Mouse (Mus musculus) ovary, postnatal 36 days (tissue): ENCODE measurements around the gene Rbpms2.

Experiments
- DNase-seq: peaks from one replicate; pipeline ENCODE4 v3.0.0; 2022; ENCODE audit warnings: low spot score, mixed read lengths

Rbpms2 gene

DNA sequence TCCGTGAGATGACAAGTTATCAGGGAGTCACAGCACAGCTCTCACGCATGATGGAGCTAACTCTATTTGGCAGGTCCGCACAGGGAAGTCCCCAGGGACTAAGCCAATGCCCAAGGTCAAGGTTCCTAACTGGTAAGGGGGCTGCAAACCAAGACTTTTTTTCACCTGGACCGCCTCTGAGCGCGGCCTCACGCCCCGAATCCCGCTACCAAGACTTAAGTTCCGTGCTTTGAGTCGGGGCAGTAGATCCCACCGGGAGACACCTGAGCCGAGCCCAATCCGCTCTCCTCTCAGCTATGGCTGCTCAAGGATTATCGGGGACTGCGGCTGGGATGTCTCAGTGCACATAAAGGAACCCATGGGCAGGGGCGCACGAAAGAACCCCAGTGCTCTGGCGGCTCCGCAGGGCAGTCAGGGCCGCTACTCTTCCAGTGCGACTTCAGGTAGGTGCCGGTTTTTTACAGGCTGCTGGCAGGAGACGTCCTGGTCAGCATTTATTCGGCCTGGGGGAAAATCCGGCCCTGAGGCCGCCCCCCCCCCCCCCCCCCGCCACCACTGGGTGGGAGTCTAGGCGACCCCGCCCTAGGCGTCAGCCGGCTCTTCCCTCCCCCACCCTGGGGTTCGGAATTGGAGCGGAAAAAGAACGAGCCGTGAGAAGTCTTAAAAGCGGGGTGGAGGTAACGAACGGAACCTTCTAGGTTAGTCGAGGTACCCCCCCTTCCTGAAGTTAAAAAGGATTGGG, at the start of gene Rbpms2:
TSS of gene Rbpms2 (plus strand) at position 624 of the 742 bp plus-strand sequence.
- DNase-seq: peak; percentile 38

- DNase-seq: peak; percentile 92
Observed at GRCm38 (mm10) chr9:65579781-65580371, 49.6 kb upstream of the Rbpms2 start, which contains the start of gene Plekho2. Plekho2 (minus strand) TSS chr9:65580040.

GRCm38 (mm10) chr9:65580401-65581256, 48.8 kb upstream of the Rbpms2 start:
- peak; percentile 80 for DNase-seq

DNA sequence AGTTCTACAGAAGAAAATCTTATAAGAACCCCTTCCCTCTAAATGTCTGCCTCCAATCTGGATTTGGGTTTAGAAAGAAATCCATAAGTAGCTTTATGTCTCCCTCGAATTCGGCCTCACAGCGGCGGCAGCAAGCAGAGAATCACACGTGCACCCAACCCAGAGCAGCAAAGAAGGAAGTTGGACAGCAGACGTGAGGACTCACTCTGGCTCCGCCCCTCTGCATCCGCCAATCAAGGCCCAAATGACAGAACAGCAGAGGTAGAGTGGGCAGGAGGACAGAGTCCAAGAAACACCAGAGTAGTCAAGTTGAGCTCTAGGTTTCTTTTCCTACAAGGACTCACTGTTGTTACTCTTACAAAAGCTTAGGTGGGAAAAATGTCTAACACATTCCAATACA, 46.4 kb upstream of the Rbpms2 start:
- DNase-seq: no peak

DNA sequence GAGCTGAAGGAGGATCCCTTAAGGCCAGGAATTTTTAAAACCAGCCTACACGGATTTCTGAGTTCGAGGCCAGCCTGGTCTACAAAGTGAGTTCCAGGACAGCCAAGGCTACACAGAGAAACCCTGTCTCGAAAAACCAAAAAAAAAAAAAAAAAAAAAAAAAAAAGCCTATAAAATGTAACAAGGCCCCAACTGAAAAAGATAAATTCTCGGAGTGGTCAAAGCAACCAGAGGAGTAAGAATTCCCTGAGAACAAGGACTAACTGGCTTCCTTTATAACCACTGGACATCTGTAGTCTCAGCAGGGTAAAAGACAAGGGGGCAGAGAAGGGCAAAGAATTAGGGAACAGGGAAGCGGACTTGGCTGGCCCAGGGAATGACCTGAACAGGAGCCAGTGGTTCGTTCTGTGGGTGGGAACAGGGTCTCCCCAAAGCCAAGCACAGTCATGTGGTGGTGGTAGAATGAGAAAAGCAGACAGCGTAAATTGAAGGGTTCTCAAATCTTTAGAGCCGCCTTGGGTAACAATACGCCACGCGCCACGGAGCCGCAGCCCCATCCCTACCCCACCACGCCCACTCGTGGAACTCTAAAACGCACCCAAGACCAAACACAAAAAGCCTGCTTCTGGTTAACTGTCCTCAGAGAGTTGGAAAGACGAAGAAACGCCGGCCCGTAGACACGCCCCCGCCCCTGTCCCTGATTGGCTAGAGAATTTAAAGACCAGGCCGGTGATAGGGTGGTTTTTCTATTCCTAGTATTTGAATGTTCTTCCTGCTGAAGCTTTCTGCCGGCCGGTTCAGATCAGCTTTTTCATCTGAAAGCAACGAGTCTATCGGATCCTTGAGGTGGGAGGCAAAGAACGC, 42.8 kb upstream of the Rbpms2 start, which contains the start of gene Pif1:
TSS of gene Pif1 (plus strand) at position 755 of the 864 bp plus-strand sequence.
- peak; percentile 79 for DNase-seq

DNA sequence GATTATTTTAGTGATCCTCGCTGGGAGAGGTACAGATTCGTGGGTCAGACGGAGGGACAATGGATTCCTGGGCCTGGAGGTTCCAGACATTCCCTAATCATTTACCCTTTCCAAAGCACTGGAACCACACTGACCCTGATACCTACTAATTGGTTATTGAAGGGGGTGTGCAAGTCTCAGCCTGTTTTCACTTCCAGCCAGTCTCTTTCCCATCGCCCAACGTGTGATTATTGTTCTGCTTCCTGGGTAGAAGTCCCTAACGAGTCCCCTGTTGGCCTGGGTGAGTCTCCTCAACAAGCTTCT, 42.2 kb upstream of the Rbpms2 start:
- DNase-seq: no peak

GRCm38 (mm10) chr9:65587573-65588358, 41.7 kb upstream of the Rbpms2 start:
- DNase-seq: peak; percentile 41

DNA sequence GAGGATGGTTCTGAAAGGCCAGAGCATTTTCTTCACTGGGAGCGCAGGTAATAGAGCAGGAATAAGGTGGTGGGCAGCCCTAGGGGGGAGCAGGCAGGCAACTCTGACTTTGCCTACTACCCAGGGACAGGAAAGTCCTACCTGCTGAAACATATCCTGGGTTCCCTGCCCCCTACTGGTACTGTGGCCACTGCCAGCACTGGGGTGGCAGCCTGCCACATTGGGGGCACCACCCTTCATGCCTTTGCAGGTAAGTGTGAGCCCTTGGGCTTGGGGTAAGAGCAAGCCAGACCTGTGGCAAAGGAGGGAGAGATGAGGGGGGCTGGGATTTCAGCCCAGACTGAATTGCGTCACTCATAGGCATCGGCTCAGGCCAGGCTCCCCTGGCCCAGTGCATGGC, 40.4 kb upstream of the Rbpms2 start:
- DNase-seq: no peak

DNA sequence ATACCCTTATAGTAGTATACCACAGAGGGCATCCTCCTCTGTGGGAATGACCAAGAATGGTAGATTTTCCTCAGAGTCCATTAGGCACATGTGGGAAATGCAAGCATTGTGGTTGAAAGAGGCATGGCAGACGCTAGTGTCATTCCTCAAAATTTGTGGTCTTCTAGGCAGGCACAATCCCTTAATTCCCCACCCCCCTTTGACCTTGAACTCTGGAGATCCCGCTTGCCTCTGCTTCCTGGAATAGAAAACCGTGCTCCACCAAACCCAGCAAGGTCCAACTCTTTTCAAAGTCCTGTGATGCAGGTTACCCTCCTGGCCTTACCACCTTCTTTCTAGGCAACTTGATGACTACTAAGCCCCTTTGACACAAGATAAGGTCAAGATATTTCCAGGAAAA, 36.7 kb upstream of the Rbpms2 start:
- DNase-seq: no peak

- no peak for DNase-seq
Observed at GRCm38 (mm10) chr9:65593596-65593995, 35.9 kb upstream of the Rbpms2 start.

GRCm38 (mm10) chr9:65598765-65599249, 30.6 kb upstream of the Rbpms2 start:
- peak; percentile 52 for DNase-seq

- DNase-seq: no peak
Observed at GRCm38 (mm10) chr9:65600951-65601350, 28.5 kb upstream of the Rbpms2 start.

DNA sequence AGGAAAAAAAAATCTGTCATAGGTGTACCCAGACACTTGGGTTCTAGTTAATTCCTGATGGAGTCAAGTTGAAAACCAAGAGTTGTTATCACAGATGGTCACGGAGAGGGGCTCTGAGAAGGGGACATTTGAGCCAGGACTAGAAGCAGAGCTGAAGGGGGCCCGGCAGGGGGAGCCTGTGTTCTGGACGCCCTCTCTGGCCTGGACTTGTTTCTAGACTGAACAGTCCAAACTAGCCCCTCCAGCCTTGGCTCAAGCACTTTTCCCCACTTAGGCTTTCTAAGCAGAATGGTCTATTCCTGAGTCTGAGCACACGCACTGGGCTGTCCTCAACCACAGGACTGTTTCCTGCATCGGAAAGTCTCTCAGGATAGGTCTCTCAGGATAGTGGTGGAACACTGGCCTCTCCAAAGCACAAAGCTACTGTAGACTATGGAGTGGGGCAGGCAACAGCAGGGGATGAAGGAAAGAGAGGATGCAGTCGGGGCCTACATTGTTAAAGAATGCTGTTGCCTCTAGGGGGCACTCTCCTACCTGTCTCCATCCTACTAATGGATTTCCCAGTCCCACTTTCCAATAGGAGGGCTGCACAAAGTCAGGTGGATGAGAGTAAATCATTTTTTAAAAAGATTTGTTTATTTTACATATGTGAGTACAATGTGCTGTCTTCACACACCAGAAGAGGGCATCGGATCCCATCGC, 25.9 kb upstream of the Rbpms2 start:
- no peak for DNase-seq

- peak; percentile 67 for DNase-seq
Observed at GRCm38 (mm10) chr9:65605471-65606136, 23.8 kb upstream of the Rbpms2 start.

GRCm38 (mm10) chr9:65606321-65607109, 22.9 kb upstream of the Rbpms2 start:
- peak; percentile 37 for DNase-seq

GRCm38 (mm10) chr9:65607120-65607519, 22.3 kb upstream of the Rbpms2 start:
- no peak for DNase-seq

DNA sequence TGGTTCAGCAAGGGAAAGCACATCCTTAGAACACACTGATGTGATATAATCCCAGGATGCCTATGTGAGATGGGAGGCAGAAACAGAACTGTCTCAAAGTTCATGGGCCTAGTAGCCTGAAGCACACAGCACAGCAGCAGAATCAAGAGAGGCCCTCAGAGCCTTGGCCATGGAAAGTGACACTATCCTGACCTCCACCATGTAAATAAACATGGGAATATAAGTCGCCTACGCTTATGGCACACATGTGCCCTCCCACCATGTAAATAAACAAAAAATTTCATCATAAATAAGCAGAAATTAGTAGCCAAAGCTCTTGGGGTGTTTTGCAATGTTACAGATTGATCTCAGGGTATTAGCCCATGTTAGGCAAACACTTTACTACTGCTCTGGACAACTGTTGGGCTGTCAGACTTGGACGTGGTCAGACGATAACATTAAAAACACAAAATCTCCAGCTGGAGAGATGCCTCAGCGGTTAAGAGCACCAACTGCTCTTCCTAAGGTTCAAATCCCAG, 17.4 kb upstream of the Rbpms2 start:
- DNase-seq: no peak

DNA sequence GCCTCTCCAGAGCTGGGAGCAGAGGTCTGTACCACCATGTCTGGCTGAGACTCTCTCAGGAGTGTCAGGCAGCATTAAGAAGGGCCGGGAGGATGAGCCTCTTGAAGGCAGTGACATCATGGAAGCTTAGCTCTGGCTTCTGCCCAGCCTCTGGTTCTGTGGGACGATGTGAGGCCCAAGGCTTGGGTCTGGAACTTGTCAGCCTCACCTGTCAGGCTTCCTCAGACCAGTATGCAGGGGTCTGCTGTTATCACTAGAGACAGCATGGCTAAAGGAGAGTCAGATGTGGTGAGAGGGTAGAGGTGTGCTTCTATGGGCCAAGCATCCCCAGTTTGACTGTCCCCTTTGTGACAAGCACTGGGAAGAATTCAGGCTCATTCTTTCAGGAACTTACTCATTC, 16.4 kb upstream of the Rbpms2 start:
- DNase-seq: no peak

- DNase-seq: no peak
Observed at GRCm38 (mm10) chr9:65619311-65619710, 10.1 kb upstream of the Rbpms2 start.
